Mouse (Mus musculus) left cerebral cortex, adult 9 months (tissue): Measurements from ENCODE around the gene Tfeb.

Experiments
- DNase-seq, 2 experiments: peaks; one replicate each; pipeline ENCODE4 v3.0.0; 2022; ENCODE audit warnings: low spot score in 2 of 2

The Tfeb gene

GRCm38 (mm10) chr17:47787632-47788031 lies 50.8 kb downstream of the Tfeb start:
- no peak for DNase-seq

- DNase-seq, result no peak
Observed at GRCm38 (mm10) chr17:47788306-47788705, 51.5 kb downstream of the Tfeb start.

- DNase-seq, result no peak
Observed at GRCm38 (mm10) chr17:47788996-47789395, 52.2 kb downstream of the Tfeb start.

GRCm38 (mm10) chr17:47792098-47792863 lies 55.5 kb downstream of the Tfeb start:
- peak in 1 of 2 experiments; percentile 66 for DNase-seq

GRCm38 (mm10) chr17:47793377-47793776 lies 56.5 kb downstream of the Tfeb start:
- DNase-seq, result peak in 1 of 2 experiments; percentile 88

GRCm38 (mm10) chr17:47795446-47795845 lies 58.6 kb downstream of the Tfeb start:
- DNase-seq, result no peak

- no peak for DNase-seq
Observed at GRCm38 (mm10) chr17:47796156-47796816, 59.5 kb downstream of the Tfeb start.

GRCm38 (mm10) chr17:47796968-47797367 lies 60.1 kb downstream of the Tfeb start:
- DNase-seq, result no peak

GRCm38 (mm10) chr17:47797383-47797782 lies 60.6 kb downstream of the Tfeb start:
- no peak for DNase-seq

- DNase-seq, result no peak
Observed at GRCm38 (mm10) chr17:47802806-47803205, 66.0 kb downstream of the Tfeb start.

GRCm38 (mm10) chr17:47803662-47804061 lies 66.8 kb downstream of the Tfeb start:
- no peak for DNase-seq

GRCm38 (mm10) chr17:47805047-47805835 lies 68.4 kb downstream of the Tfeb start:
- no peak for DNase-seq

- DNase-seq, result no peak
Observed at GRCm38 (mm10) chr17:47806230-47806629, 69.4 kb downstream of the Tfeb start.

- DNase-seq, result no peak
Observed at GRCm38 (mm10) chr17:47811265-47811800, 74.5 kb downstream of the Tfeb start.

GRCm38 (mm10) chr17:47812200-47812599 lies 75.4 kb downstream of the Tfeb start:
- DNase-seq, result no peak

GRCm38 (mm10) chr17:47813616-47814015 lies 76.8 kb downstream of the Tfeb start:
- no peak for DNase-seq

- DNase-seq, result no peak
Observed at GRCm38 (mm10) chr17:47814496-47814895, 77.7 kb downstream of the Tfeb start.

GRCm38 (mm10) chr17:47815446-47815845 lies 78.6 kb downstream of the Tfeb start:
- no peak for DNase-seq

- no peak for DNase-seq
Observed at GRCm38 (mm10) chr17:47818038-47818725, 81.4 kb downstream of the Tfeb start.

- DNase-seq, result no peak
Observed at GRCm38 (mm10) chr17:47821339-47821738, 84.5 kb downstream of the Tfeb start.

GRCm38 (mm10) chr17:47831161-47831560 lies 94.3 kb downstream of the Tfeb start:
- DNase-seq, result no peak

- no peak for DNase-seq
Observed at GRCm38 (mm10) chr17:47831772-47832171, 94.9 kb downstream of the Tfeb start.
